Mouse (Mus musculus) bone marrow, adult 2 months (tissue): ENCODE measurements around the gene Sart3. TPM values are rescaled to one million over a fixed set of nuclear protein-coding genes. Genes with fewer than 3 reads are reported as not detected.
"Not testable (repeated sequence)": the region's sequence is repeated elsewhere in the genome, so short reads cannot be mapped to it uniquely, and the experiment has no call there.

Experiments
- H3K27ac ChIP-seq: fragments of 200-500 bp; 2 replicates; pipeline ENCODE4 v1.5.1; 2012; ENCODE audit warnings: low read depth, mild to moderate bottlenecking, control low read depth, inconsistent platforms, low read length; ENCODE audit not compliant: control insufficient read depth, poor library complexity, insufficient read depth
- H3K4me1 ChIP-seq: fragments of 200-500 bp; 2 replicates; pipeline ENCODE4 v1.6.1; 2011; ENCODE audit warnings: low read length; ENCODE audit not compliant: control insufficient read depth, insufficient read depth
- H3K4me3 ChIP-seq: fragments of 200-500 bp; replicated peaks from 2 replicates; pipeline ENCODE3; 2011; ENCODE audit warnings: mild to moderate bottlenecking, low read depth, low read length, control low read depth; ENCODE audit not compliant: control insufficient read depth
- CTCF ChIP-seq: fragments of 200-500 bp; IDR thresholded peaks from 2 replicates; pipeline ENCODE4 v1.5.1; 2011; ENCODE audit warnings: low read length, control low read depth; ENCODE audit not compliant: control insufficient read depth, insufficient read depth
- POLR2A ChIP-seq: fragments of 200-500 bp; IDR thresholded peaks from 2 replicates; pipeline ENCODE4 v1.6.1; 2011; ENCODE audit warnings: low read depth, mild to moderate bottlenecking, control low read depth, low read length, borderline replicate concordance; ENCODE audit not compliant: control insufficient read depth
- WGBS: fragments of 180-500 bp; shearing (Covaris S2); methylation state at CpG from one replicate; pipeline ENCODE4 v1.1.7; 2018; 5-methylcytosine and 5-hydroxymethylcytosine counted together
- polyA plus RNA-seq: library from polyadenylated mRNA; stranded (reverse); fragments of >200 nt; gene quantifications from 2 replicates; pipeline ENCODE4 v1.2.4, GENCODE M21; 2011; ENCODE audit warnings: low replicate concordance; ENCODE audit not compliant: missing spikeins, insufficient read depth, insufficient read length

The Sart3 gene
- polyA plus RNA-seq, 1 experiment: 57.4 TPM

- Histone ChIP-seq H3K4me3 (no peak overlapping the region), H3K4me1 (peaks cover 6% of the 10 kb centered on the region), H3K27ac (no peak overlapping the region)
- TF ChIP-seq POLR2A: no peak
- TF ChIP-seq CTCF: no peak
- 6% methylated on average over 5 of the region's 5 CpGs for WGBS
These were observed 14.7 kb upstream of the Sart3 start for GRCm38 (mm10) chr5:113786985-113787384.

GRCm38 (mm10) chr5:113784104-113784503, 11.8 kb upstream of the Sart3 start:
- not testable (repeated sequence) for H3K4me1 ChIP-seq, H3K27ac ChIP-seq, H3K4me3 ChIP-seq
- 58% methylated on average over 3 of the region's 3 CpGs for WGBS

- H3K27ac ChIP-seq: no peak overlapping the region; the same call in 1 of the 2 replicates
These were observed 11.3 kb upstream of the Sart3 start for GRCm38 (mm10) chr5:113783581-113784001.

GRCm38 (mm10) chr5:113782624-113783023, 10.3 kb upstream of the Sart3 start:
- TF ChIP-seq CTCF: no peak
- no peak for TF ChIP-seq POLR2A
- H3K27ac ChIP-seq: no peak overlapping the region
- no peaks in the 10 kb centered on the region for H3K4me1 ChIP-seq
- 86% methylated on average over 7 of the region's 7 CpGs for WGBS
- no peak overlapping the region for H3K4me3 ChIP-seq

More at GRCm38 (mm10) chr5:113783581-113784001, 11.3 kb upstream of the Sart3 start:
- 35% methylated on average over 12 of the region's 12 CpGs for WGBS
- no peak overlapping the region for H3K4me3 ChIP-seq
- H3K4me1 ChIP-seq: no peaks in the 10 kb centered on the region
- TF ChIP-seq CTCF: no peak
- no peak for TF ChIP-seq POLR2A

GRCm38 (mm10) chr5:113781875-113782274, 9.6 kb upstream of the Sart3 start:
- no peak overlapping the region for H3K4me3 ChIP-seq

GRCm38 (mm10) chr5:113781254-113781653, 8.9 kb upstream of the Sart3 start:
- TF ChIP-seq CTCF: no peak
- TF ChIP-seq POLR2A: no peak
- no peak overlapping the region for H3K27ac ChIP-seq
- H3K4me1 ChIP-seq: peaks cover 2% of the 10 kb centered on the region
- 83% methylated on average over 7 of the region's 7 CpGs for WGBS
- H3K4me3 ChIP-seq: no peak overlapping the region

More at GRCm38 (mm10) chr5:113781875-113782274, 9.6 kb upstream of the Sart3 start:
- Histone ChIP-seq H3K4me1 (peaks cover 2% of the 10 kb centered on the region), H3K27ac (no peak overlapping the region)
- 72% methylated on average over 7 of the region's 7 CpGs for WGBS
- no peak for TF ChIP-seq POLR2A
- no peak for TF ChIP-seq CTCF

GRCm38 (mm10) chr5:113780763-113781162, 8.5 kb upstream of the Sart3 start:
- TF ChIP-seq CTCF: no peak
- TF ChIP-seq POLR2A: no peak
- no peak overlapping the region for H3K27ac ChIP-seq
- 89% methylated on average over 5 of the region's 5 CpGs for WGBS
- no peak overlapping the region for H3K4me3 ChIP-seq
- H3K4me1 ChIP-seq: peaks cover 5% of the 10 kb centered on the region

GRCm38 (mm10) chr5:113780082-113780752, 7.9 kb upstream of the Sart3 start:
- 90% methylated on average over 3 of the region's 3 CpGs for WGBS
- TF ChIP-seq CTCF: no peak
- no peak for TF ChIP-seq POLR2A

GRCm38 (mm10) chr5:113779569-113779968, 7.3 kb upstream of the Sart3 start:
- H3K27ac ChIP-seq: no peak overlapping the region
- TF ChIP-seq POLR2A: no peak
- TF ChIP-seq CTCF: no peak
- WGBS: 83% methylated on average over 5 of the region's 5 CpGs
- no peak overlapping the region for H3K4me3 ChIP-seq
- H3K4me1 ChIP-seq: peaks cover 5% of the 10 kb centered on the region

More at GRCm38 (mm10) chr5:113780082-113780752, 7.9 kb upstream of the Sart3 start:
- peaks cover 5% of the 10 kb centered on the region for H3K4me1 ChIP-seq
- no peak overlapping the region for H3K4me3 ChIP-seq
- no peak overlapping the region for H3K27ac ChIP-seq

GRCm38 (mm10) chr5:113777728-113778127, 5.4 kb upstream of the Sart3 start:
- not testable (repeated sequence) for H3K4me1 ChIP-seq, H3K4me3 ChIP-seq, H3K27ac ChIP-seq
- WGBS: 60% methylated on average over 8 of the region's 8 CpGs
